Mouse (Mus musculus) liver, embryonic 16.5 days (tissue): ENCODE measurements around the gene Zyg11b. TPM values are rescaled to one million over a fixed set of nuclear protein-coding genes. Genes with fewer than 3 reads are reported as not detected.

Experiments used
- ATAC-seq: fragments of 200-750 bp; cut with Nextera tagmentation; 2 replicates; pipeline ENCODE4 v1.8.0; 2017; ENCODE audit warnings: low read depth, mild to moderate bottlenecking, moderate number of reproducible peaks, moderate library complexity
- H3K27ac ChIP-seq: fragments of 300-500 bp; sonication (generic); 2 replicates; pipeline ENCODE4 v1.5.1; 2014; ENCODE audit warnings: mild to moderate bottlenecking, low read length
- H3K27me3 ChIP-seq: fragments of 300-500 bp; sonication (generic); 2 replicates; pipeline ENCODE4 v1.6.1; 2014; ENCODE audit warnings: low read depth, low read length, mixed read lengths; ENCODE audit not compliant: control insufficient read depth, insufficient read depth
- H3K36me3 ChIP-seq: fragments of 300-500 bp; sonication (generic); 2 replicates; pipeline ENCODE4 v1.6.1; 2014; ENCODE audit warnings: mild to moderate bottlenecking; ENCODE audit not compliant: control insufficient read depth, insufficient read depth
- H3K4me1 ChIP-seq: fragments of 300-500 bp; sonication (generic); 2 replicates; pipeline ENCODE4 v1.6.1; 2014; ENCODE audit warnings: low read depth, low read length, mixed read lengths; ENCODE audit not compliant: control insufficient read depth
- H3K4me2 ChIP-seq: fragments of 300-500 bp; sonication (generic); 2 replicates; pipeline ENCODE4 v1.6.1; 2014; ENCODE audit warnings: low read depth, low read length, mixed read lengths
- H3K4me3 ChIP-seq: fragments of 300-500 bp; sonication (generic); 2 replicates; pipeline ENCODE4 v1.5.1; 2014; ENCODE audit warnings: low read depth, mild to moderate bottlenecking, low read length
- H3K9ac ChIP-seq: fragments of 300-500 bp; sonication (generic); 2 replicates; pipeline ENCODE4 v1.6.1; 2014; ENCODE audit warnings: low read depth, low read length
- H3K9me3 ChIP-seq: fragments of 300-500 bp; sonication (generic); replicated peaks from 2 replicates; pipeline ENCODE4 v1.6.1; 2016; ENCODE audit warnings: low read length; ENCODE audit not compliant: control insufficient read depth
- WGBS: fragments of 180-500 bp; shearing (Covaris S2); extraction: QIAGEN DNeasy Blood & Tissue Kit; methylation state at CpG from one replicate; pipeline ENCODE4 v1.1.7; 2014; ENCODE audit not compliant: insufficient replicate concordance; 5-methylcytosine and 5-hydroxymethylcytosine counted together
- polyA plus RNA-seq: library from polyadenylated mRNA; unstranded; fragments of >200 nt; fragmentation: Nextera tagmentation; extraction: Ambion mirVana; gene quantifications from 2 replicates; pipeline ENCODE4 v1.2.1, GENCODE M21; 2015

Gene Zyg11b
- polyA plus RNA-seq, 1 experiment from 2014 or later = 3.1 TPM

GRCm38 (mm10) chr4:108338811-108339210 lies 37.9 kb upstream of the Zyg11b start:
- 66% methylated on average over 10 of the region's 10 CpGs for WGBS
- Histone ChIP-seq H3K9me3 (no peaks in the 10 kb centered on the region), H3K27me3 (no peaks in the 10 kb centered on the region), H3K36me3 (0 out of 2 replicates have a peak, but pooled peaks cover 4% of the 10 kb centered on the region), H3K4me3 (no peak overlapping the region), H3K9ac (no peak overlapping the region), H3K4me1 (peaks cover 3% of the 10 kb centered on the region), H3K4me2 (no peak overlapping the region), H3K27ac (no peak overlapping the region)
- no peak for ATAC-seq

- Histone ChIP-seq H3K9me3 (no peaks in the 10 kb centered on the region), H3K27ac (peak overlapping the region; percentile 36; the same call in 1 of the 2 replicates), H3K4me3 (no peak overlapping the region), H3K4me2 (no peak overlapping the region), H3K27me3 (no peaks in the 10 kb centered on the region), H3K36me3 (0 out of 2 replicates have a peak, but pooled peaks cover 4% of the 10 kb centered on the region), H3K4me1 (peaks cover 3% of the 10 kb centered on the region), H3K9ac (no peak overlapping the region)
- ATAC-seq = peak; percentile 17; the same call in 1 of the 2 replicates
- WGBS = 58% methylated on average over 9 of the region's 9 CpGs
Observed at GRCm38 (mm10) chr4:108338321-108338733, 37.4 kb upstream of the Zyg11b start.

GRCm38 (mm10) chr4:108337817-108338216 lies 36.9 kb upstream of the Zyg11b start:
- Histone ChIP-seq H3K9ac (no peak overlapping the region), H3K4me3 (no peak overlapping the region), H3K27me3 (no peaks in the 10 kb centered on the region), H3K27ac (peak overlapping the region; percentile 36), H3K36me3 (0 out of 2 replicates have a peak, but pooled peaks cover 4% of the 10 kb centered on the region), H3K4me2 (no peak overlapping the region), H3K9me3 (no peaks in the 10 kb centered on the region), H3K4me1 (peaks cover 3% of the 10 kb centered on the region)
- WGBS = 46% methylated on average over 3 of the region's 3 CpGs
- peak; percentile 22; the same call in 1 of the 2 replicates for ATAC-seq

- Histone ChIP-seq H3K4me2 (no peak overlapping the region), H3K27me3 (no peaks in the 10 kb centered on the region), H3K9me3 (no peaks in the 10 kb centered on the region), H3K4me3 (no peak overlapping the region), H3K27ac (no peak overlapping the region), H3K36me3 (0 out of 2 replicates have a peak, but pooled peaks cover 4% of the 10 kb centered on the region), H3K4me1 (peaks cover 3% of the 10 kb centered on the region), H3K9ac (no peak overlapping the region)
- ATAC-seq = no peak
- 59% methylated on average over 2 of the region's 2 CpGs for WGBS
Observed at GRCm38 (mm10) chr4:108336765-108337164, 35.9 kb upstream of the Zyg11b start.

GRCm38 (mm10) chr4:108335413-108335812 lies 34.5 kb upstream of the Zyg11b start:
- Histone ChIP-seq H3K4me3 (no peak overlapping the region), H3K4me1 (peaks cover 7% of the 10 kb centered on the region), H3K9me3 (no peaks in the 10 kb centered on the region), H3K9ac (no peak overlapping the region), H3K36me3 (0 out of 2 replicates have a peak, but pooled peaks cover 4% of the 10 kb centered on the region), H3K27me3 (no peaks in the 10 kb centered on the region), H3K27ac (no peak overlapping the region), H3K4me2 (no peak overlapping the region)
- WGBS = 74% methylated on average over 6 of the region's 6 CpGs
- ATAC-seq = no peak

GRCm38 (mm10) chr4:108332041-108332440 lies 31.1 kb upstream of the Zyg11b start:
- H3K27ac ChIP-seq = peak overlapping the region; percentile 79
- ATAC-seq = peak; percentile 27; the same call in 1 of the 2 replicates
- H3K36me3 ChIP-seq = 0 out of 2 replicates have a peak, but pooled peaks cover 4% of the 10 kb centered on the region

GRCm38 (mm10) chr4:108329840-108330239 lies 28.9 kb upstream of the Zyg11b start:
- Histone ChIP-seq H3K27me3 (no peaks in the 10 kb centered on the region), H3K4me2 (no peak overlapping the region), H3K4me1 (peaks cover 16% of the 10 kb centered on the region), H3K4me3 (no peak overlapping the region), H3K9me3 (no peaks in the 10 kb centered on the region), H3K36me3 (no peaks in the 10 kb centered on the region), H3K27ac (no peak overlapping the region), H3K9ac (no peak overlapping the region)
- no peak for ATAC-seq
- 81% methylated on average over 6 of the region's 6 CpGs for WGBS

More at GRCm38 (mm10) chr4:108332041-108332440, 31.1 kb upstream of the Zyg11b start:
- Histone ChIP-seq H3K4me3 (no peak overlapping the region), H3K4me1 (peaks cover 16% of the 10 kb centered on the region), H3K4me2 (no peak overlapping the region), H3K9ac (no peak overlapping the region), H3K27me3 (no peaks in the 10 kb centered on the region), H3K9me3 (no peaks in the 10 kb centered on the region)
- 69% methylated on average over 9 of the region's 9 CpGs for WGBS

GRCm38 (mm10) chr4:108327730-108328484 lies 27.0 kb upstream of the Zyg11b start, which contains the start of gene Coa7:
Coa7 (plus strand) TSS chr4:108328140.
- Histone ChIP-seq H3K9me3 (no peaks in the 10 kb centered on the region), H3K27ac (peak within 1 kb of the TSS; percentile 83), H3K4me2 (peak within 1 kb of the TSS; percentile 85), H3K4me1 (peaks cover 16% of the 10 kb centered on the region), H3K27me3 (no peaks in the 10 kb centered on the region), H3K36me3 (no peaks in the 10 kb centered on the region), H3K9ac (peak within 1 kb of the TSS; percentile 59), H3K4me3 (peak within 1 kb of the TSS; percentile 70)
- ATAC-seq = peak; percentile 93
- WGBS = under 1% methylated on average over 44 of the region's 45 CpGs

- 34% methylated on average over 6 of the region's 6 CpGs for WGBS
- H3K4me1 ChIP-seq = peaks cover 16% of the 10 kb centered on the region
- no peaks in the 10 kb centered on the region for H3K36me3 ChIP-seq
- H3K4me2 ChIP-seq = peak overlapping the region; percentile 85
- no peaks in the 10 kb centered on the region for H3K27me3 ChIP-seq
- peak overlapping the region; percentile 59 for H3K9ac ChIP-seq
- H3K9me3 ChIP-seq = no peaks in the 10 kb centered on the region
- no peak for ATAC-seq
- peak overlapping the region; percentile 70 for H3K4me3 ChIP-seq
- peak overlapping the region; percentile 79 for H3K27ac ChIP-seq
Observed at GRCm38 (mm10) chr4:108327071-108327579, 26.2 kb upstream of the Zyg11b start.
